Mouse (Mus musculus) midbrain, embryonic 11.5 days (tissue): ENCODE data around the gene Olfr1034. TPM values are rescaled to one million over a fixed set of nuclear protein-coding genes. Genes with fewer than 3 reads are reported as not detected.

Source experiments
- ATAC-seq: fragments of 200-750 bp; cut with Nextera tagmentation; 2 replicates; pipeline ENCODE4 v1.8.0; 2017; ENCODE audit warnings: moderate TSS enrichment, moderate library complexity; ENCODE audit not compliant: low FRiP score
- DNase-seq: peaks from one replicate; pipeline ENCODE4 v3.0.0; 2015; ENCODE audit warnings: low spot score; ENCODE audit errors: missing footprints
- H3K27ac ChIP-seq: fragments of 300-500 bp; sonication (generic); 2 replicates; pipeline ENCODE4 v1.5.1; 2014; ENCODE audit warnings: low read depth, low read length
- H3K27me3 ChIP-seq: fragments of 300-500 bp; sonication (generic); 2 replicates; pipeline ENCODE4 v1.6.1; 2014; ENCODE audit warnings: mild to moderate bottlenecking, low read length, moderate library complexity, mixed read lengths; ENCODE audit not compliant: control insufficient read depth, insufficient read depth
- H3K36me3 ChIP-seq: fragments of 300-500 bp; sonication (generic); 2 replicates; pipeline ENCODE4 v1.6.1; 2014; ENCODE audit warnings: mild to moderate bottlenecking, low read length, moderate library complexity, mixed read lengths; ENCODE audit not compliant: control insufficient read depth, insufficient read depth
- H3K4me1 ChIP-seq: fragments of 300-500 bp; sonication (generic); 2 replicates; pipeline ENCODE4 v1.6.1; 2014; ENCODE audit warnings: low read length; ENCODE audit not compliant: control insufficient read depth, insufficient read depth
- H3K4me2 ChIP-seq: fragments of 300-500 bp; sonication (generic); 2 replicates; pipeline ENCODE4 v1.6.1; 2014; ENCODE audit warnings: mild to moderate bottlenecking, moderate library complexity
- H3K4me3 ChIP-seq: fragments of 300-500 bp; sonication (generic); 2 replicates; pipeline ENCODE4 v1.5.1; 2014; ENCODE audit warnings: low read depth, low read length
- H3K9ac ChIP-seq: fragments of 300-500 bp; sonication (generic); 2 replicates; pipeline ENCODE4 v1.6.1; 2014; ENCODE audit warnings: low read length
- H3K9me3 ChIP-seq: fragments of 300-500 bp; sonication (generic); 2 replicates; pipeline ENCODE4 v1.6.1; 2016; ENCODE audit warnings: low read length; ENCODE audit not compliant: control insufficient read depth
- WGBS: fragments of 180-500 bp; shearing (Covaris S2); extraction: QIAGEN DNeasy Blood & Tissue Kit; methylation state at CpG from one replicate; pipeline ENCODE4 v1.1.7; 2014; 5-methylcytosine and 5-hydroxymethylcytosine counted together
- polyA plus RNA-seq: library from polyadenylated mRNA; unstranded; fragments of >200 nt; fragmentation: Nextera tagmentation; extraction: Ambion mirVana; gene quantifications from 2 replicates; pipeline ENCODE4 v1.2.1, GENCODE M21; 2014

Olfr1034 gene
- polyA plus RNA-seq, 1 experiment from 2014 or later = not detected

- WGBS = 87% methylated on average over 2 of the region's 2 CpGs
- Histone ChIP-seq H3K9ac (no peak within 1 kb of the TSS), H3K4me3 (no peak within 1 kb of the TSS), H3K4me1 (no peaks in the 10 kb centered on the region), H3K9me3 (no peaks in the 10 kb centered on the region), H3K27ac (no peak within 1 kb of the TSS), H3K4me2 (no peak within 1 kb of the TSS), H3K36me3 (no peaks in the 10 kb centered on the region), H3K27me3 (no peaks in the 10 kb centered on the region)
- DNase-seq (no peak), ATAC-seq (no peak)
Measured at GRCm38 (mm10) chr2:86087285-86087684, 41.6 kb downstream of the Olfr1034 start, which contains the start of gene Olfr1037. Gene Olfr1037, minus strand, starts transcription at chr2:86087385.

Other genes with a start within 250 kb of the Olfr1034 start
- not detected in 2 replicates for gene Olfr1016, start 243.3 kb upstream of the Olfr1034 start, polyA plus RNA-seq
- gene Olfr1018, start 227.4 kb upstream of the Olfr1034 start, polyA plus RNA-seq = not detected in 2 replicates
- gene Olfr1019, start 200.4 kb upstream of the Olfr1034 start, polyA plus RNA-seq = not detected in 2 replicates
- not detected in 2 replicates for gene Olfr1020, start 198.8 kb upstream of the Olfr1034 start, polyA plus RNA-seq
- not detected in 2 replicates for gene Olfr1022, start 177.3 kb upstream of the Olfr1034 start, polyA plus RNA-seq
- gene Olfr1023, start 160.2 kb upstream of the Olfr1034 start, polyA plus RNA-seq = not detected in 2 replicates
- gene Olfr1024, start 140.8 kb upstream of the Olfr1034 start, polyA plus RNA-seq = not detected in 2 replicates
- not detected in 2 replicates for gene Olfr1025-ps1, start 130.7 kb upstream of the Olfr1034 start, polyA plus RNA-seq
- gene Olfr1026, start 124.3 kb upstream of the Olfr1034 start, polyA plus RNA-seq = not detected in 2 replicates
- gene Olfr1028, start 95.4 kb upstream of the Olfr1034 start, polyA plus RNA-seq = not detected in 2 replicates
- not detected in 2 replicates for gene Olfr1029, start 72.0 kb upstream of the Olfr1034 start, polyA plus RNA-seq
- gene Olfr1030, start 66.6 kb upstream of the Olfr1034 start, polyA plus RNA-seq = not detected in 2 replicates
- not detected in 2 replicates for gene Olfr1031, start 55.6 kb upstream of the Olfr1034 start, polyA plus RNA-seq
- gene Olfr1032, start 40.3 kb upstream of the Olfr1034 start, polyA plus RNA-seq = not detected in 2 replicates
- gene Olfr1033, start 25.2 kb upstream of the Olfr1034 start, polyA plus RNA-seq = not detected in 2 replicates
- not detected in 2 replicates for gene Olfr1036, start 28.1 kb downstream of the Olfr1034 start, polyA plus RNA-seq
- gene Olfr1037, start 41.5 kb downstream of the Olfr1034 start, polyA plus RNA-seq = not detected in 2 replicates
- not detected in 2 replicates for gene Olfr1039, start 90.1 kb downstream of the Olfr1034 start, polyA plus RNA-seq
- not detected in 2 replicates for gene Olfr1040, start 100.9 kb downstream of the Olfr1034 start, polyA plus RNA-seq
- not detected in 2 replicates for gene Olfr1042, start 116.0 kb downstream of the Olfr1034 start, polyA plus RNA-seq
- gene Olfr1043, start 121.7 kb downstream of the Olfr1034 start, polyA plus RNA-seq = not detected in 2 replicates
- gene Olfr1044, start 132.0 kb downstream of the Olfr1034 start, polyA plus RNA-seq = not detected in 2 replicates
- gene Olfr52, start 139.8 kb downstream of the Olfr1034 start, polyA plus RNA-seq = not detected in 2 replicates
- gene Olfr1045, start 157.1 kb downstream of the Olfr1034 start, polyA plus RNA-seq = not detected in 2 replicates
- not detected in 2 replicates for gene Olfr1046, start 173.5 kb downstream of the Olfr1034 start, polyA plus RNA-seq
- not detected in 2 replicates for gene Olfr1047, start 185.5 kb downstream of the Olfr1034 start, polyA plus RNA-seq
- gene Olfr1048, start 194.4 kb downstream of the Olfr1034 start, polyA plus RNA-seq = not detected in 2 replicates
- not detected in 2 replicates for gene Olfr1049, start 212.5 kb downstream of the Olfr1034 start, polyA plus RNA-seq
- gene Olfr1051, start 233.2 kb downstream of the Olfr1034 start, polyA plus RNA-seq = not detected in 2 replicates
- gene Olfr1052, start 246.6 kb downstream of the Olfr1034 start, polyA plus RNA-seq = not detected in 2 replicates